Mouse (Mus musculus) spleen, adult 12 weeks (tissue): ENCODE measurements around the gene Padi4.

Source experiments
- DNase-seq: peaks from one replicate; pipeline ENCODE4 v3.0.0; 2022; ENCODE audit warnings: low spot score

Padi4 gene

GRCm38 (mm10) chr4:140701716-140702561 is 72.1 kb downstream of the Padi4 start:
- peak; percentile 48 for DNase-seq

DNA sequence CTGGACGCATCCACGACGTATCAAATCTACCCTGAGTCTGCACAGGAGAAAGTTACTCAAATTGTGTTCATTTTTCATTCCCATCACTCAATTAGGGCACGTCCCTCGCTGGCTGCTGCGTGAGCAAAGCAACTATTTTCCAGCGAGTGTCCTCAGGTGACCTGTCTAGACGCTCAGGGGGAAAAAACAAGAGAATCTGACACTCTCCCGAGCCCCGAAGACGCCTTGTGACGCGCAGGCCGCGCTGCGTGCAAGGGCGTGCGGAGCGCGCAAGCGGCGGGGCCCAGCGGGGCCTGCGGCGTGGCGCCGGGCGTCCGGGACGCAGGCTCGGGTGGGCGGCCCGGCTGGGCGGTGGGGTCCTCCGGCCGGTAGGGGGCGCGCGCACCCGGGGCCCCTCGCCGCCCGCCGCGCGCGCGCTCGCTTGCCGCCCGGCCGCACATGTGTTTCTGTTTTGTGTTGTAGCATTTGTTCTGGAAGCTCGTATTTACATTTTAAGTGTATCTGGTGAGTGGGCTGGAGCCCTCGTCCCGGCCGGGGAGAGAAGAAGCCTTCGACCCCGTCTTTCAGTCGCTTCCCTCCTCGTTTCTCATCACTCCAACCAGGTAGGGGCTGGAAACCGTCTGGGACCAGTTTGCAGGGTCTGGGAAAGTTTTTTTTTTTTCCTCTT is 72.9 kb downstream of the Padi4 start:
- peak; percentile 79 for DNase-seq

GRCm38 (mm10) chr4:140700269-140701018 is 73.6 kb downstream of the Padi4 start, which contains the start of gene Rcc2:
Gene Rcc2 (plus strand): TSS chr4:140700541.
- DNase-seq = no peak

GRCm38 (mm10) chr4:140699441-140700127 is 74.5 kb downstream of the Padi4 start:
- peak; percentile 66 for DNase-seq
